Mouse (Mus musculus) thymus, adult 2 months (tissue): ENCODE data around the gene Aff1. TPM values are rescaled to one million over a fixed set of nuclear protein-coding genes. Genes with fewer than 3 reads are reported as not detected.

Experiments
- DNase-seq: peaks from one replicate; pipeline ENCODE4 v3.0.0; 2021
- H3K27ac ChIP-seq: fragments of 200-500 bp; 2 replicates; pipeline ENCODE4 v1.5.1; 2012; ENCODE audit warnings: low read length, control low read depth; ENCODE audit not compliant: control insufficient read depth, insufficient read depth
- H3K27me3 ChIP-seq: fragments of 200-500 bp; 2 replicates; pipeline ENCODE4 v1.6.1; 2012; ENCODE audit warnings: mild to moderate bottlenecking, low read length, moderate library complexity, mixed read lengths; ENCODE audit not compliant: control insufficient read depth, insufficient read depth
- H3K36me3 ChIP-seq: fragments of 200-500 bp; 2 replicates; pipeline ENCODE4 v1.6.1; 2012; ENCODE audit warnings: mild to moderate bottlenecking, low read length, moderate library complexity; ENCODE audit not compliant: control insufficient read depth, insufficient read depth
- H3K4me1 ChIP-seq: fragments of 200-500 bp; replicated peaks from 2 replicates; pipeline ENCODE4 v1.6.1; 2012; ENCODE audit warnings: low read length; ENCODE audit not compliant: control insufficient read depth, insufficient read depth
- H3K4me3 ChIP-seq: fragments of 200-500 bp; 2 replicates; pipeline ENCODE4 v1.5.1; 2012; ENCODE audit warnings: mild to moderate bottlenecking, low read length, control low read depth, moderate library complexity; ENCODE audit not compliant: control insufficient read depth, insufficient read depth
- CTCF ChIP-seq: fragments of 200-500 bp; IDR thresholded peaks from 2 replicates; pipeline ENCODE4 v1.5.1; 2012; ENCODE audit warnings: mild to moderate bottlenecking, control low read depth, low read length, moderate library complexity, borderline replicate concordance; ENCODE audit not compliant: control insufficient read depth, poor library complexity, insufficient read depth; ENCODE audit errors: extremely low read depth
- POLR2A ChIP-seq: fragments of 200-500 bp; IDR thresholded peaks from 2 replicates; pipeline ENCODE4 v1.6.1; 2012; ENCODE audit warnings: mild to moderate bottlenecking, low read length, control low read depth, moderate library complexity; ENCODE audit not compliant: control insufficient read depth, poor library complexity, insufficient read depth; ENCODE audit errors: extremely low read depth
- WGBS: fragments of 180-500 bp; shearing (Covaris S2); methylation state at CpG from one replicate; pipeline ENCODE4 v1.1.7; 2018; 5-methylcytosine and 5-hydroxymethylcytosine counted together
- polyA plus RNA-seq: library from polyadenylated mRNA; depleted of rRNA; stranded (reverse); fragments of >200 nt; gene quantifications from 2 replicates; pipeline ENCODE4 v1.2.3, GENCODE M21; 2012

The Aff1 gene
- polyA plus RNA-seq, 1 experiment = 49.1 TPM

- no peak overlapping the region for H3K27ac ChIP-seq
Measured at GRCm38 (mm10) chr5:103779836-103780235, 87.7 kb downstream of the Aff1 start.

DNA sequence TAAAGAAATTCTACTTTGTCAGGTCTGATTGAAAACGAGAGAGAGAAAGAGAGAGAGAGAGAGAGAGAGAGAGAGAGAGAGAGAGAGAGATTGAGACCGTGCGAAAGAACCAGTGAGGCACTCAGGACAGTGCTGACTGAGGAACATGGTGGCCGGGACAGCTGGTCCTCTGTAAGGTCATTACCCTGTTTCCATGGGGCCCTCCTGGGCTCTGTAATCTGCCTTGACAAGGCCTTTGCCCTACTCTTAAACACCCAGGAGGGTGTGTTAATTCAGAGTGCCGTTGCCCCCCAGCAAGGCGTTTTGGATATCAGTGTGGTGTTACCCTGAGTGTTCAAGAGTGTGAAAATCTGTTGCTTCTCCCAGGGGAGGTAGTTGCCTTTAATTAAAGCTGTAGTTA, 88.1 kb downstream of the Aff1 start:
- TF ChIP-seq CTCF (no peak), POLR2A (no peak)
- no peak overlapping the region for H3K4me3 ChIP-seq
- WGBS = 81% methylated on average over 6 of the region's 6 CpGs
- no peaks in the 10 kb centered on the region for H3K27me3 ChIP-seq
- peaks cover 34% of the 10 kb centered on the region for H3K4me1 ChIP-seq
- peak overlapping the region; percentile 39; the same call in 1 of the 2 replicates for H3K27ac ChIP-seq
- H3K36me3 ChIP-seq = peaks cover 22% of the 10 kb centered on the region
- DNase-seq = no peak

More at GRCm38 (mm10) chr5:103779836-103780235, 87.7 kb downstream of the Aff1 start:
- H3K27me3 ChIP-seq = no peaks in the 10 kb centered on the region
- TF ChIP-seq CTCF = no peak
- no peak for TF ChIP-seq POLR2A
- H3K36me3 ChIP-seq = peaks cover 18% of the 10 kb centered on the region
- peaks cover 34% of the 10 kb centered on the region for H3K4me1 ChIP-seq
- DNase-seq = no peak
- WGBS = 43% methylated on average over 10 of the region's 10 CpGs
- H3K4me3 ChIP-seq = no peak overlapping the region

DNA sequence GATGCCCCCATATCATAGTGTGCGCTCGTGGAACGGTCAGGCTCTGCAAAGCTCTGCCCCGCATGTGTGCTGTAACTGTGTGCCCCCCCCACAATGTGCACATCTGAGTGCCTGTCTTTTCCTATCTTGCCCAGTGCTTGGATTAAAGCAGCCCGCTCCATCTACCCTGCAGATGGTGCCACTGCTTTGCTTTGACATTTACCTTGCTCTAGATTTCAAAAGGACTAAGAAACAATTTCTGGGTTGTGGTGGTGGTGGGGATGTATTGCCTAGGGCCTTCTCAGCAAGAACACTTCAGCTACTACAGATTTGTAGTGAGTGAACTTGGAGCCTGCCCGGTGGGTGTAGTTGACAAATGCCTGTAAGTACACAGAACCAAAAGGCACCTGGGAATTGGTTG, 88.7 kb downstream of the Aff1 start:
- Histone ChIP-seq H3K4me3 (no peak overlapping the region), H3K36me3 (peaks cover 27% of the 10 kb centered on the region), H3K27me3 (no peaks in the 10 kb centered on the region), H3K4me1 (peaks cover 34% of the 10 kb centered on the region), H3K27ac (peak overlapping the region; percentile 42; the same call in 1 of the 2 replicates)
- TF ChIP-seq CTCF (no peak), POLR2A (no peak)
- DNase-seq = peak; percentile 44
- 56% methylated on average over 6 of the region's 6 CpGs for WGBS

DNA sequence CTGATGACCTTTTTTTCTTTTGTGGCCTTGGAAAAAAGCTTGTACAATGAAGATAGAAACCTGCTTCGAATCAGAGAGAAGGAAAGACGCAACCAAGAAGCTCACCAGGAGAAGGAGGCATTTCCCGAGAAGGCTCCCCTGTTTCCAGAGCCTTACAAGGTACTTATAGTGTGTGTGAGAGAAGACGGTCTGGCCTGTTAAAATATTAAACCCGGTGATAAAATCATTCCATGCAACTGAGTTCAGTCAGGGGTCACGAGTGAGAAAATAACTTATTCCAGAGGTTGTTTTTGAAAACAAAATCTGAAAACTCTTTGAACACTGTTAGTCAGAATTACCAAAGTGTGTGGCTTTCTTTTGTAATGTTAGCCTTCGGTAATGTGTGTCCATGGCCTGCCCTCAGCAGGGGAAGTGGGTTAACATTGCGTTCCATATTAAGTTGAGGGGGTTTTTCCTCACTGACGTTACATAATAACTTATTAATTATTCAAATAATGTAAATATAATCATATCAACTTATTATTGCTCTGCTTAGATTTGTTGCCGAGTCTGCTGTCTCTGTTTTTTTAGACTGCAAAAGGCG, 91.0 kb downstream of the Aff1 start:
- H3K27ac ChIP-seq = no peak overlapping the region
- TF ChIP-seq POLR2A = no peak
- TF ChIP-seq CTCF = no peak
- WGBS = 93% methylated on average over 11 of the region's 11 CpGs
- H3K4me1 ChIP-seq = peaks cover 33% of the 10 kb centered on the region
- DNase-seq = no peak
- peaks cover 44% of the 10 kb centered on the region for H3K36me3 ChIP-seq
- no peak overlapping the region for H3K4me3 ChIP-seq
- no peaks in the 10 kb centered on the region for H3K27me3 ChIP-seq

GRCm38 (mm10) chr5:103786096-103786495, 93.9 kb downstream of the Aff1 start:
- no peak overlapping the region for H3K4me3 ChIP-seq
- H3K4me1 ChIP-seq = peaks cover 5% of the 10 kb centered on the region
- H3K36me3 ChIP-seq = peaks cover 49% of the 10 kb centered on the region
- no peaks in the 10 kb centered on the region for H3K27me3 ChIP-seq
- H3K27ac ChIP-seq = no peak overlapping the region
- no peak for TF ChIP-seq POLR2A
- no peak for TF ChIP-seq CTCF
- DNase-seq = no peak
- 93% methylated on average over 10 of the region's 10 CpGs for WGBS

DNA sequence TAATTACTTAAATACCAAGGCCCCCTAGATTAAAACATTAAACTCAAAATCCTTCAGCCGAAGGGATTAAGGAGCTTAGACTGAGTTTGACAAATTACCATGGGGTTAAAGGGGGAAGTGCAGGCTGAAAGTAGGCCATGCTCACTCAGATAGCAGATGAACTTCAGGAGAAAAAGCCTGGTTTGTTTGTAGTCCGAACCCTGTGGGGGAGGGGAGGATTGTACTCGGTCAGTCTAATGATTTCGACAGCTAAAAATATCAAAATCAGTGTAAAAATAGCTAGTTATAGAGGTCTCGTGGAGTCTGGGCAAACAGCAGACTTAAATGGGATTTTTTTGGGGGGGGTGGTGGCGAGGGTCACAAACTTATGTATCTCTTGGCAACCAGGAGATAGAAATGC, 96.3 kb downstream of the Aff1 start:
- 93% methylated on average over 6 of the region's 6 CpGs for WGBS
- TF ChIP-seq CTCF (no peak), POLR2A (no peak)
- Histone ChIP-seq H3K27me3 (no peaks in the 10 kb centered on the region), H3K4me3 (no peak overlapping the region), H3K4me1 (0 out of 2 replicates have a peak, but pooled peaks cover 4% of the 10 kb centered on the region), H3K36me3 (peaks cover 58% of the 10 kb centered on the region), H3K27ac (no peak overlapping the region)
- no peak for DNase-seq
